Mouse (Mus musculus) liver, embryonic 15.5 days (tissue): ENCODE measurements at regions not wholly inside any gene's neighbourhood (a gene's known extent, or its start where the extent isn't known, plus 50 kb on each side); places are given as distances from the start of the nearest gene placed in this dataset.

Experiments used
- ATAC-seq: fragments of 200-750 bp; cut with Nextera tagmentation; 2 replicates; pipeline ENCODE4 v1.8.0; 2017; ENCODE audit warnings: moderate number of reproducible peaks, mild to moderate bottlenecking, moderate library complexity; ENCODE audit not compliant: insufficient read depth
- H3K27ac ChIP-seq: fragments of 300-500 bp; sonication (generic); replicated peaks from 2 replicates; pipeline ENCODE4 v1.5.1; 2015; ENCODE audit warnings: mild to moderate bottlenecking, inconsistent platforms
- H3K27me3 ChIP-seq: fragments of 300-500 bp; sonication (generic); 2 replicates; pipeline ENCODE4 v1.6.1; 2015; ENCODE audit warnings: mild to moderate bottlenecking, inconsistent platforms
- H3K36me3 ChIP-seq: fragments of 300-500 bp; sonication (generic); replicated peaks from 2 replicates; pipeline ENCODE4 v1.6.1; 2015; ENCODE audit warnings: moderate library complexity, mild to moderate bottlenecking, inconsistent platforms
- H3K4me1 ChIP-seq: fragments of 300-500 bp; sonication (generic); replicated peaks from 2 replicates; pipeline ENCODE4 v1.6.1; 2015; ENCODE audit warnings: inconsistent platforms
- H3K4me2 ChIP-seq: fragments of 300-500 bp; sonication (generic); 2 replicates; pipeline ENCODE4 v1.6.1; 2015; ENCODE audit warnings: moderate library complexity, mild to moderate bottlenecking, inconsistent platforms
- H3K4me3 ChIP-seq: fragments of 300-500 bp; sonication (generic); replicated peaks from 2 replicates; pipeline ENCODE4 v1.5.1; 2015; ENCODE audit warnings: mild to moderate bottlenecking, inconsistent platforms
- H3K9ac ChIP-seq: fragments of 300-500 bp; sonication (generic); 2 replicates; pipeline ENCODE4 v1.6.1; 2015; ENCODE audit warnings: moderate library complexity, mild to moderate bottlenecking, inconsistent platforms
- H3K9me3 ChIP-seq: fragments of 300-500 bp; sonication (generic); replicated peaks from 2 replicates; pipeline ENCODE4 v1.6.1; 2016; ENCODE audit warnings: inconsistent platforms
- WGBS: fragments of 180-500 bp; shearing (Covaris S2); methylation state at CpG from one replicate; pipeline ENCODE4 v1.1.7; 2015; ENCODE audit warnings: mixed read lengths; ENCODE audit not compliant: insufficient replicate concordance; 5-methylcytosine and 5-hydroxymethylcytosine counted together

DNA sequence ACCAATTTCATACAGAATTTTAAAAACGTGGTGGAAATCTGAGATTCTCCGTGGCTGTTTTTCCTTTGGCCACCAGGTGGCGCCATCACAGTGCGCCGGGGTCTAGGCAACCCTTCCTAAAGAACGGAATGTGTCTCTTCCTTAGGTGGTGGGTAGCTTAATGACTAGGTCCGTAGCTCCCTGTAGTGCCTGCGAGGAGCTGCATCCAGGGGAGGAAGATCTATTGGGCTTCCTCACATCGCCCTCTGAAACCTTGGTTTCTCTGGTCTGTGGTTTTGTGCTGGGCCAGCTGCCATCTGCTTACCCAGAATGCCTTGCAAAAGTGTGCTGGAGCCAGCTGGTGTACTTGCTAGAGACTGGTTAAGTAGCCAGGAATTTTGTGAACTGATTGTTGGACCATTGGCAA, 107.6 kb downstream of the Slc4a3 start:
- WGBS = 4% methylated on average over 9 of the region's 9 CpGs
- no peak for ATAC-seq
- Histone ChIP-seq H3K4me2 (peak overlapping the region; percentile 35), H3K9ac (no peak overlapping the region), H3K36me3 (no peaks in the 10 kb centered on the region), H3K4me3 (no peak overlapping the region), H3K9me3 (no peaks in the 10 kb centered on the region), H3K27ac (no peak overlapping the region), H3K4me1 (no peaks in the 10 kb centered on the region), H3K27me3 (no peaks in the 10 kb centered on the region)

DNA sequence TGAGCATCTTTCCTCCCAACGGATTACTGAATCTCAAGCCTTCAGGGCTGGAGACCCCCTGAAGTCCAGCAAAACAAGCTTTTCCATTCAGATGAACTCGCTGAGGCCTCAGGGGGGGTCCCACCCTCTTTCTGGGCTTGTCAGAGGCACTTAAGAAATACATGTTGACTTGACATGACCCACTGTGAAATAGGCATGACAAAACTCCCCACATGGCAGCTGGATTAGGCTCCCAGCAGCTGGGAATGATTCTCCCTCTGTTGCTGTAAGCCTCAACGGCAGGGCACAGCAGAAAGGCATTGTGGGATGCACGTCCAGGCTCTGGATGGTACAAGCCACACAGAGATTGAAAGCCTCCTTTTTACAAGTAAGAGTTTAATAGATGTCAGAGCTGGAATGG, 110.5 kb downstream of the Slc4a3 start:
- Histone ChIP-seq H3K4me1 (no peaks in the 10 kb centered on the region), H3K4me2 (no peak overlapping the region), H3K27ac (no peak overlapping the region), H3K9me3 (no peaks in the 10 kb centered on the region), H3K4me3 (no peak overlapping the region), H3K9ac (no peak overlapping the region), H3K36me3 (no peaks in the 10 kb centered on the region), H3K27me3 (no peaks in the 10 kb centered on the region)
- ATAC-seq = no peak
- 52% methylated on average over 4 of the region's 4 CpGs for WGBS

- 0 out of 2 replicates have a peak, but pooled peaks have one; percentile 31 for ATAC-seq
- 43% methylated on average over 7 of the region's 7 CpGs for WGBS
- Histone ChIP-seq H3K27me3 (no peaks in the 10 kb centered on the region), H3K4me2 (no peak overlapping the region), H3K4me1 (no peaks in the 10 kb centered on the region), H3K27ac (0 out of 2 replicates have a peak overlapping the region, but pooled peaks have one; percentile 29), H3K9ac (no peak overlapping the region), H3K36me3 (no peaks in the 10 kb centered on the region), H3K9me3 (no peaks in the 10 kb centered on the region), H3K4me3 (no peak overlapping the region)
Observed at GRCm38 (mm10) chr1:75660336-75661100, 114.5 kb downstream of the Slc4a3 start.

DNA sequence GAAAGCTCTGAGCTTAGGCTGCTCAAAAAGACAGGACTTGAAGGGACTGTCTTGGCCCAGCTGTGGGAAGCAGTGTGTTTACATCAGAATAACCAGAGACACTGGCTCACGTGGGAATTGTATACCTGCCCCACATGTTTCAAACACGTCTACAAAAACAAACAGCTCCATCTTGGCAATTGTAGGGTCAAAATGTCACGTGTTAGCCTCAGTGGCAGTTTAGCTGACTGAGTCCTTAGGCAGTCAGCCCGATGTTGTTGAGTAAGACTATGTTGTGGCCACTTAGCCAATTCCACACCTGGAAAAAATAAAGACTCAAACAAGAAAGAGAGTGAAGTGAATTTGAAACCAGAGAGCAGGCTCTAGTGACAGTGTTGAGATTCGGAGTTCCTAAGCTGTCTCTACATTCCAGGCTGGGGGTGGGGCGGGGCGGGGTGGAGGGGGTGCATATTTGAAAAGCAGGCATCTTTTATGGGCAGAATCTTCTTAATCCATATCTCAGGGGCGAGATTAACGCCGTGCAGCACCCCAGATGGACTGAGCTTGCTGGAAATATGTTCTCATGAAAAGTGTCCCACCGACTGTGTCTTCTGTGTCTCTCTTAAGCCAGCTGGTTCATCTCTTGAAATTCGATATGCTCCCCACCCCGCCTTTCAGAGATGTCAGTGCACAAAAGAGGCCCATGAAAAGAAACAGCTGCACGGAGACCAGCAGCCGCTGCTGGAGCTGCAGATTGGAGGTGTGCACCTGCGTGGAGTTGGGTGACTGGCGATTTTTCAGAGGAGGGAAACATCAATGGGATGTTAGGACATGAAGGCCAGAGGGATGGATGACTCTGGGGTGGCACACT, 116.3 kb downstream of the Slc4a3 start:
- 34% methylated on average over 17 of the region's 17 CpGs for WGBS
- H3K4me1 ChIP-seq = no peaks in the 10 kb centered on the region
- no peak overlapping the region for H3K9ac ChIP-seq
- H3K9me3 ChIP-seq = no peaks in the 10 kb centered on the region
- H3K27me3 ChIP-seq = no peaks in the 10 kb centered on the region
- H3K27ac ChIP-seq = no peak overlapping the region
- no peak overlapping the region for H3K4me2 ChIP-seq
- no peak for ATAC-seq
- no peaks in the 10 kb centered on the region for H3K36me3 ChIP-seq
- H3K4me3 ChIP-seq = no peak overlapping the region

DNA sequence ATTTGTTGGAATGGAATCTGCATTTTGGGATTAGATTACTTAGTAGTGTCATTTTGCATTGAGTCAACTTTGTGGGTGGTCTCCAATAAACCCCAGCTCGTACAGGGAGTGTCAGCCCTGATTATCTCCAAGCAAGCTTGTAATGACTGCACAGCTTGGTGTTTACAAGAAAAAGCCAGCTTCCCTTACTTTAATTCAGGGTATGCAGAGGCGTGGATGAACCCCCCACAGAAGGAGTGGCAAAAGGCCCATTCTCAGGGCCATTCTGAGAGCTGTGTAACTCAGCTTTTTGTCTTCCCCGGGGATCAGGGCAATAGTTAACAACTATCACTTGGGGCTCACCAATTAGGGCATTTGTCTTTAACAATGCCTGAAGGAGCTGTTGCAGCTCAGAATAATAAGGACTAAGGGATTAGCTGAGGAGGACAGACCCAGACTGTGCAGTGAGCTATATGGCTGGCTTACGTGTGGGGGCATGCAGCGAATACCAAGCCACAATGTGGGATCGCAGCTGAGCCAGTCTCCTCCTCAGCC, 121.7 kb downstream of the Slc4a3 start:
- WGBS = 61% methylated on average over 6 of the region's 6 CpGs
- H3K27ac ChIP-seq = no peak overlapping the region

GRCm38 (mm10) chr1:75676295-75676694, 130.2 kb downstream of the Slc4a3 start:
- no peaks in the 10 kb centered on the region for H3K36me3 ChIP-seq
- no peak overlapping the region for H3K27ac ChIP-seq
- WGBS = 62% methylated on average over 4 of the region's 4 CpGs
- no peak for ATAC-seq
- H3K4me1 ChIP-seq = no peaks in the 10 kb centered on the region
- H3K4me3 ChIP-seq = no peak overlapping the region
- no peaks in the 10 kb centered on the region for H3K27me3 ChIP-seq
- H3K4me2 ChIP-seq = no peak overlapping the region
- H3K9me3 ChIP-seq = no peaks in the 10 kb centered on the region
- no peak overlapping the region for H3K9ac ChIP-seq

More for the DNA sequence above, 121.7 kb downstream of the Slc4a3 start:
- Histone ChIP-seq H3K4me2 (no peak overlapping the region), H3K4me3 (no peak overlapping the region), H3K36me3 (no peaks in the 10 kb centered on the region), H3K9ac (no peak overlapping the region), H3K9me3 (no peaks in the 10 kb centered on the region; the same call in 1 of the 2 replicates), H3K27me3 (no peaks in the 10 kb centered on the region), H3K4me1 (no peaks in the 10 kb centered on the region)
- ATAC-seq = no peak

DNA sequence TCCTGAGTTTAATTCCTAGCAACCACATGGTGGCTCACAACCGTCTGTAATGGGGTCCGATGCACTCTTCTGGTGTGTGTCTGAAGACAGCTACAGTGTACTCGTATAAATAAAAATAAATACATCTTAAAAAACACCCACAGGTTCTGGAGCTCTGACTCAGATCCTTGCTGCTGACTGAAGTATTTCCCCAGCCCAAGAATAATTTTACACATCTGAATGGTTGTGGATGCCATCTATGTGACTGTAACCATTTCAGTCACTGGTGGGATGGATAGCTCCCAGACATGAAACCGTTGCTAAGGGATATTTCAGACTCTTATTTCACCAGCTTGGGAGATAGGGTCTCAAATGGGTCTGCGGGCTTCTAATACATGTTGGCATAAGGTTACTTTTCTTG, 131.6 kb downstream of the Slc4a3 start:
- Histone ChIP-seq H3K9ac (no peak overlapping the region), H3K4me2 (no peak overlapping the region), H3K4me1 (no peaks in the 10 kb centered on the region), H3K27ac (no peak overlapping the region), H3K36me3 (no peaks in the 10 kb centered on the region), H3K9me3 (0 out of 2 replicates have a peak, but pooled peaks cover 4% of the 10 kb centered on the region), H3K4me3 (no peak overlapping the region), H3K27me3 (no peaks in the 10 kb centered on the region)
- WGBS = 56% methylated on average over 5 of the region's 5 CpGs
- no peak for ATAC-seq

DNA sequence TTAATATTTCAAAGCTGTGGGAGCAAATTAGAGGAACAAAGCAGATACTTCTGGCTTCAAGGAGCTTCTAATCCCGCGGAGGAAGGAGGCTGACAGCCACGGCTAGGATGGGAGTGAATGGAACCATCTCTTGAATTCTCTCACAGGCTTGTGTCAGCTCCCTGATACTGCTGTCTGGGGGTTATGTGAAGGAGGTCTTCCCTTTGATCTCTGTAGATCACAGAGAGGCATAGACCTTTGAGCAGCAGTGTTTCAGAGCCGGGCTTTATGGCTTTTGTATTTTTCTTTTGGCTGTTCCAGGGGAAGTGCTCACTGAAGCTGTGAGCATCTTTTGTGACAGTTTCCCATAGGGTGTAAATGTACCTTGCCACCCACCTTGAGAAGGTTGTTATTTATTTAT, 132.2 kb downstream of the Slc4a3 start:
- no peak overlapping the region for H3K4me3 ChIP-seq
- H3K4me2 ChIP-seq = no peak overlapping the region
- H3K9ac ChIP-seq = no peak overlapping the region
- H3K27me3 ChIP-seq = no peaks in the 10 kb centered on the region
- H3K36me3 ChIP-seq = no peaks in the 10 kb centered on the region
- 41% methylated on average over 4 of the region's 4 CpGs for WGBS
- 0 out of 2 replicates have a peak, but pooled peaks cover 4% of the 10 kb centered on the region for H3K9me3 ChIP-seq
- no peaks in the 10 kb centered on the region for H3K4me1 ChIP-seq
- H3K27ac ChIP-seq = no peak overlapping the region
- no peak for ATAC-seq

DNA sequence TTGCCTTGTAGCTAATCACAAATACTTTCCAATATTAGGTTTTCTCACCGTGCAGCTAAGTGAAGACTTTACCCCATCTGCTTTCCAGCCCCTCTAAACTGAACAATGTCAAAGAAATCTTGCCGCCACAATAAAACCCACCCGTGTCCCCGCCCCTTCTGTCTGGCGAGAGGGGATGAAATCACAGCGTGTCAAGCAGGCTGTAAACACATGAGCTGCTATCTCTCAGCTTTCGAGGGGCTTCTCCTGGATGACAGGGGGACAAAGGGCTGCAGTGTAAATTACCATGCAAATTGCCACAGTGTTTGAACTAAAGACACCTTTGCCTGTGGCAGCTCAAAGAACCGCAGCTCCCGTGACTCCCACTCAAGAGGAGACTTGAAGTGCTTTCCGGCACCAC, 134.3 kb downstream of the Slc4a3 start:
- WGBS = 32% methylated on average over 10 of the region's 10 CpGs
- no peak overlapping the region for H3K4me2 ChIP-seq
- no peaks in the 10 kb centered on the region for H3K27me3 ChIP-seq
- H3K27ac ChIP-seq = no peak overlapping the region
- no peaks in the 10 kb centered on the region for H3K4me1 ChIP-seq
- H3K9ac ChIP-seq = no peak overlapping the region
- H3K4me3 ChIP-seq = no peak overlapping the region
- no peak for ATAC-seq
- 0 out of 2 replicates have a peak, but pooled peaks cover 4% of the 10 kb centered on the region for H3K9me3 ChIP-seq
- H3K36me3 ChIP-seq = no peaks in the 10 kb centered on the region

GRCm38 (mm10) chr1:75681913-75682312, 135.8 kb downstream of the Slc4a3 start:
- no peak for ATAC-seq
- Histone ChIP-seq H3K9ac (no peak overlapping the region), H3K4me2 (no peak overlapping the region), H3K27ac (no peak overlapping the region), H3K4me3 (no peak overlapping the region), H3K9me3 (0 out of 2 replicates have a peak, but pooled peaks cover 4% of the 10 kb centered on the region), H3K27me3 (no peaks in the 10 kb centered on the region), H3K4me1 (no peaks in the 10 kb centered on the region), H3K36me3 (no peaks in the 10 kb centered on the region)
- WGBS = 71% methylated on average over 5 of the region's 5 CpGs

- Histone ChIP-seq H3K9ac (no peak overlapping the region), H3K4me3 (no peak overlapping the region), H3K27ac (no peak overlapping the region), H3K36me3 (no peaks in the 10 kb centered on the region), H3K4me1 (no peaks in the 10 kb centered on the region), H3K9me3 (no peaks in the 10 kb centered on the region), H3K4me2 (no peak overlapping the region), H3K27me3 (no peaks in the 10 kb centered on the region)
- 75% methylated on average over 1 of the region's 1 CpGs for WGBS
- no peak for ATAC-seq
Observed at GRCm38 (mm10) chr1:75692781-75693180, 146.7 kb downstream of the Slc4a3 start.
